Mouse (Mus musculus): ENCODE results near the gene Olfr419. TPM values are rescaled to one million over a fixed set of nuclear protein-coding genes. Genes with fewer than 3 reads are reported as not detected.

Gene Olfr419
- total RNA-seq (2023) = not detected

GRCm38 (mm10) chr1:174251961-174252360 lies at the start of gene Olfr419:
Gene Olfr419, minus strand, starts transcription at chr1:174252061.

Other genes with a start within 250 kb of the Olfr419 start
- 1 to 10 TPM; 6.0 to 6.6 TPM for gene Ifi205, start 220.3 kb downstream of the Olfr419 start, total RNA-seq (2023)
- gene Olfr433, start 211.4 kb downstream of the Olfr419 start, total RNA-seq (2023) = under 1 TPM; 0.52 to 0.53 TPM
- not detected for gene Olfr432, start 202.9 kb downstream of the Olfr419 start, total RNA-seq (2023)
- gene Olfr430, start 185.5 kb downstream of the Olfr419 start, total RNA-seq (2023) = not detected
- gene Olfr429, start 167.7 kb downstream of the Olfr419 start, total RNA-seq (2023) = not detected
- gene Olfr427, start 155.2 kb downstream of the Olfr419 start, total RNA-seq (2023) = not detected
- gene Olfr231, start 130.9 kb downstream of the Olfr419 start, total RNA-seq (2023) = not detected
- not detected for gene Olfr424, start 120.5 kb downstream of the Olfr419 start, total RNA-seq (2023)
- gene Olfr420, start 96.4 kb downstream of the Olfr419 start, total RNA-seq (2023) = not detected
- gene Spta1, start 79.3 kb downstream of the Olfr419 start, total RNA-seq (2023) = under 1 TPM in 1 of 2 experiments, not detected in 1; 0.20 TPM
- not detected for gene Mptx1, start 78.5 kb upstream of the Olfr419 start, total RNA-seq (2023)
- gene Olfr417, start 113.1 kb upstream of the Olfr419 start, total RNA-seq (2023) = not detected
- gene Olfr248, start 139.0 kb upstream of the Olfr419 start, total RNA-seq (2023) = not detected
- gene Olfr414, start 172.0 kb upstream of the Olfr419 start, total RNA-seq (2023) = not detected
- not detected for gene Olfr220, start 190.0 kb upstream of the Olfr419 start, total RNA-seq (2023)
- gene Fmn2, start 249.8 kb upstream of the Olfr419 start, total RNA-seq (2023) = under 1 TPM; 0.29 to 0.36 TPM